Mouse (Mus musculus) kidney, postnatal 10 days (tissue): ENCODE measurements around the gene Gm45623.

Experiments
- DNase-seq: peaks from one replicate; pipeline ENCODE4 v3.0.0; 2021; ENCODE audit warnings: mixed read lengths

The Gm45623 gene

DNA sequence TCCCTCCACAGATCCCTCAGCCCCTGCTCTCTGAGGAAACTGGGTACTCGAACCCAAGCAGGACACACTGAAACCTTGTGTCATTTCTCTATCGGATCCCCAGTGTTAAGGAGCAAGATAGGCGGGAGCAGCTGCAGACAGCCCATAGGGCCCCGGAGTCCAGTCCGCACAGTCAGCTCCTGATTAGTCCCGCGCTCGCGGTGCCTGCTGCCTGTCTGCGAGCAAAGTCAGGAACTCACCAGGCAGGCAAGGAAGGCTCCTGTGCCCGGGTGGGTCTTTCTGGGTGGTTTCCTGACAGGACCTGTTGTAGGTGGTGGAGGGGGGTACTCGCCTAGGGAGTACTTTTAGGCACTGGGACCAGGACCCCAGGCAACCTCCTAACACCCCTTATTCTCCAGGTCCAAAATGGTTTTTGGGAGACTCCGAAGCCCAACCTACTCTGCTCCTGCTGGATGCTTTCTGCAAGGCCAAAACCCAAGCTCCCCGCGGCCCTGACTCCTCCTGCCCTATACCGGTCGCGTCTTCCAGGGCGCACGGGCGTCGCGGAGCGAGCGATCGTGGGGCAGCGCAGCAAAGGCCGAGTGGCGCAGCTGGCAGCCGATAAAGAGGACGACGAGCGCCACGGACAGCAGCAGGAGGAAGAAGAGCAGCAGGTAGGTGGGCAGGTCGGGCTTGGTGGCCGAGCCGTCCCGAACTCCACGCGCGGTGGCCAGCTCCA lies 994 bp downstream of the Gm45623 start:
- DNase-seq, result peak; percentile 48

DNA sequence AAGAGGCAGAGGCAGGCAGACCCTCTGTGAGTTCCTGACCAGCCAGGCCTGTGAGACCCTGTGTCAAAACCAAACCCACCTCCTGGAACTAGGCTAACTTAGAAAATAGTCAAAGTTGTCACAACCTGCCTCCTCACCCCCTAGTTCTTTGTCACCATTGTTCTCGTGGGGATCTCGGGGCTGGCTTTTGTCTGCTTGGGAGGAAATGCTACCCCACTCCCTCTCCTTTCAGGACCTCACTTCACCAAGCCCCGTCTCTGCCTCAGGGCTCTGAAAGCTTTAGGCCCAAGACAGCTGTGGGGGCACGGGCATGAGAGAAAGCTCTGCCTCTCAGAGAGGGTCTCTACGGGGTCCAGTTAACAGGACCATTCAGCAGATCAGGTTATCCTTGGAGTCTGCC lies 1.9 kb downstream of the Gm45623 start:
- DNase-seq, result no peak

DNA sequence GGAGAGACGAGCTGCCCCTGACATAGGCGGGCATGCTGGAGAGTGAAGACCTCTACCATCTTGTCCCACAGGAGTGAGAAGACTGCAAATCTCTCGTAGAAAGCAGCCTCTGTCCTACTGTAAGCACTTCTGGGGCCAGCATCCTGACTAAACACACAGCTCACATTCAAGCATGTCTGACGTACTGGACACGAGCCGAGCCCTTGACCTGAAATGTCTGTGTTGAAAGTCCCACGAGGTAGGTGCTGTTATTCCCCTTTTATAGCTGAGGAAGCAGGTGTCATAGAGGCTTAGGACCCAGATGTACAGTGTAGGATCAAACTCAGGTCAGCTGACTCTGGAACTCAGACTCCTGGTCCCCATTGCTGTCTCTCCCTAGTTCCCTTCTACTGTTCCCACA lies 4.2 kb downstream of the Gm45623 start:
- no peak for DNase-seq

DNA sequence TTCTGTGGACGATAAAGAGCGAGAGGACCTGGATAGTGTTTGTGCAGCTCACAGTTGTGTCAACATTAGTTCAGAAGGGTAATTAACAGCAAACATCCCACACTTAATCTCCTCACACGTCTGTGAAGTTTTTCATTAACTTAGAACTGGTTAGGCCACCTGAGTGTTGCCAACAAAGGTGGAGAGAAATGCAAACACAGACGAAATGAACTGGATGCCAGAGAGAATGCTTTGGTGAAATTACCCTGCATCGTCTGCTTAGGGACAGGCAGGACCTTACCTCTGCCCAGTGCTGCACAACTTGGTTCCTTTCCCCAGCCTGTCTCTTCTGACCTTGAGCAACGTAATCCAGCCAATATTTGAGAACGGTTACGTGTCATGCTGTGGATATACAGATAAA lies 6.1 kb downstream of the Gm45623 start:
- DNase-seq, result no peak

DNA sequence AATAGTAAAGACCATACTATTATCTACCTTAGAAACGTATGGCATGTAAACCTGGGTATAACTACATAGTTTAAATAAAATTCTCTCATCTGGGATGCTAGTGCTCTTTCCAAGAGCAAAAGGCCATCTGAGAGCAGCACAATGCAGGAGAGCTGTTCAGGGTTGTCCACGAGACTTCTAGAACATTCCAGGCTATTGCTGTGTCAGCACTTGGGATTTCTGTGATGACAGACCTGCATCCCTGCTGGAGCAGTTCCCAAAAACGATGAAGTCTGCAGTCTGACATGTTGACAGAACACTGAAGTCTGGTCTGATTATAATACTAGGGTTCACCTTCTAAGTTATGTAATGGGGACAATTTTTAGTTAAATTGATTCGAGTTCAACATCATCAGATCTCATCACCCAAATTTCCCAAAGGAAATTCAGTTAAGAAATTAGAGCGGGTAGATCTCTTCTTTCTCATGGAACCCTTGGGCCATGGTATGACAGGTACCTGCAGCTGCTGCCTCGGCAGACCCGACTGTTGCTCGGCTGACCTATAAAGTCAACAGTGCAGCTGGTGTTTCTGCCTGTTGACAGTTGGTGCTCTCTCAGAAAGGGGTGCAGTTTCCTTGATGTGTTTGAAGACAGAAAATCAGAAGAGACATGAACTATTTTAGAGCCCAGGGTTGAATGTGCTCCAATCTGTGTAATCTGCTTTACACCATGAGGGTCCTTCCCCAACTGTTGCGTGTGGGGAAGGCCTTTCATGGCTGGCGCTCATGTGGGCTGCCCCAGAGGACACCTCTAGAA lies 6.7 kb downstream of the Gm45623 start:
- DNase-seq, result no peak

DNA sequence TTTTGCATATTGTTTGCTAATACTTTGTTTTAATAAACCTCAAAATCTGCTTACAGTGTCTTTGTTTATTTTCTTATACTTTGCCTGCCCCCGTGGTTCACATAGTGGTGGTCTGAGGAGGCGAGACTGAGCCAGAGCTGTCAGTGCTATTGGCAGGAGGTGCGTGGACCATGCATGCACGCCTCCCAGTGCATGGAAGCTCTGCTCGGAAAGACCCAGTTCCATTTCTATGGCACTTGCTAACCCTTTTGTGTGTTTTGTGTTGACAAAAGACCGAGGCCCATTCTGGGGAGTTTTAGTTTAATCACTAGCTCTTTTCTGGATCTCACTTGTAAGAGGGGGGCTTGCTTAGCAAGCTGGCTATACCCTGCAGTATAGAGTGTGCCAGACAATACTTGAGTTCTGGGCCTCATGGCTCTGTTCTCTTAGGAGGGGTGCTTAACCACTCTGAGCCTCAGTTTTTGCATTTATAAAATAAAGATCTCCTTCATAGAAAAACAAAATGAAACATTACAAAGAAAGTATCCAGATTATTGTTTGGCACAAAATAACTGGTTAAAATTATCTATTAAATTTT lies 11.2 kb downstream of the Gm45623 start:
- no peak for DNase-seq

DNA sequence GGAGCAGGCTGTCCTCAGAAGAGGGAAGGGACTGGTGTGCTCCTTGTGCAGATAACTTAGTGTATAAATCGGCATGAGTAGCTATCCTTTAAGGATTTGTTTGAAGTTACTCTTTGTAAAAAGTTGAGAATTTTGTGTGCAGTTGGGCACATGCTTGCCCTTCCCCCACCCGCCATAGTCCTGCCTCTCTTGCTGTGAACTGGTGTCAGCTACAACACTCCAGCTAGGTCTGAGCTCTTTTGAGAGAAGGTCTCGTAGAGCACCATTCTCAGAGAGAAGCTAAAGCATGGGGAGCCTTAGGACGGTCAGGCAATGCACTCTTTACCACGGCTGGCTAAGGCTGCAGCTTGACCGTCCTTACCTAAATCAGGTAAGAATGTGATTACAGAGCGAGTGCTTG lies 11.9 kb downstream of the Gm45623 start:
- no peak for DNase-seq

DNA sequence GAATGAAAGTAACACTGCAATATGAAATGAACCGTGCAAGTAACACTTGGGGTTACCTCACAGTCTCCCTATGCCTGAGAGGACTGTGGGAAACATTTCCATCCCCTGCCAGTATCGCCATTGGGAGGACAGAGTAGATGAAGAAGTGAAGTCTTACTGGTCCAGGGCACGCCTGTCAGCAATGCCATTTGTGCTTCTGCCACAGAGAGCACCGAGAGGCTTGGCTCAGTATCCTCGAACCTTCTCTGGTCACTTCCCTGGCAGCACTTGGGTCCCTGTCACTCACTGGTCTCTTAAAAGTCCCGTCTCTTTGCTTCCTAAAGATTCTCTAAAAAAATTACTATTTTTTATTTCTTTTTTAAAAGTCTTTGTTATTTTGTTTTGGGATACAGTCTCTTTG lies 13.1 kb downstream of the Gm45623 start:
- no peak for DNase-seq

DNA sequence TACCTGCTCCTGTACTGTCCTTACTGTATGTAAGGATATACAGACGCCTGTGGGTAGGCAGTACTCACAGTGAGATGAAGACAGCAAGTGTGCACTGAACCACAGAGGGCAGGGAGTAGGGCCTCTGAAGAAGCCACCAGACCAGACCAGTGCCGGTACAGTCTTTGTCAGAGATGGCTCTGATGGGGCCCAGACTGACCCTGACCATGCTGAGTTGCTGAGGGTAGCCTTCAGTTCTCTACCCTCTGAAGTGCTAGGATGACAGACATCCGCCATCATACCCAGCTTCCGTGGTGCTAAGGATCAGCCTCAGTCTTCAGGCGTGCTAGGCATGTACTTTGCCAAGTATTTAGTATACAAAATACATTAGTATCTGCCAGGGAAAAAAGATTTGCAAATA lies 14.1 kb downstream of the Gm45623 start:
- DNase-seq, result no peak

DNA sequence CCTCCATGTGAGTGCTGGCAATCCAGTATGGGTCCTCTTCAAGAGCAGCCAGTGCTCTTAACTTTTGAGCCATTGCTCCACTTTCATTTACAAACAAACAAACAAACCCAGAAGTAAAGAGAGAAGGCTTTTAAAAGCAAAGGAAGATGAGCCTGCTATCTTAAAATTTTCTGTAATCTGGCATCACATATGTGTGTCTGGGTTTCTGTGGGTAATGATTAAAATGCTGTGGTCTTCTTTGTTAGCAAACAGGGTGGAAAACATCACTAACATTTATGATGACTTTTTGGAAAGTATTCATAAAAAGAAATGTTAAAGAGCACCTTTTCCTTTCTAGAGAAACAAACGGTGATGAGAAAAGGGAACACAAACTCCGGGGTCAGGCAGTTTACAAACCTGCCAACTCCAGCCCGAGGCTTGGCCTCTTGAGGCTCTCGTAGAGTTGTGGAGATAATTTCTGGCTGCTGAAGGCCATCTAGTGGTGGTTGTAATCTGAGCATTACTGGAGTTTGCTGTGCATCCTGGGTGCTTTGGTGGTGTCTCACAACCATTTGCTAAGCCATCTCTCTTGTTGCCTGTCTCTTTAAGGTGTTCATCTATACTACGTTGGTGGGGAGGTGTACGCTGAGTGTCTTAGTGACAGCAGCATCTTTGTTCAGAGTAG lies 18.3 kb downstream of the Gm45623 start:
- DNase-seq, result peak; percentile 47

DNA sequence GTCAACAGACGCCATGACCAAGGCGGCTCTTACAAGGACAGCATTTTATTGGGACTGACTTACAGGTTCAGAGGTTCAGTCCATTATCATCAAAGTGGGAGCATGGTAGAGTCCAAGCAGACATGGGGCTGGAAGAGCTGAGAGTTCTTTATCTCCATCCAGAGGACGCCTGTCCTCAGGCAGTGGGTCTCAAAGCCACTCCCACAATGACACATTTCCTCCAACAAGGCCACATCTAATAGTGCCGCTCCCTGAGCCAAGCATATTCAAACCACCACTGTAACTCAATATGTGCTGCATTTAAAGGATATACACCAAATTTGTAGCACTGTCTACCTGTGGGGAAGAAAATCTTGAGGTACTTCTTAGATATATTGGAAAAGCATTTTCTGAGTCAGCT lies 19.0 kb downstream of the Gm45623 start:
- DNase-seq, result no peak

DNA sequence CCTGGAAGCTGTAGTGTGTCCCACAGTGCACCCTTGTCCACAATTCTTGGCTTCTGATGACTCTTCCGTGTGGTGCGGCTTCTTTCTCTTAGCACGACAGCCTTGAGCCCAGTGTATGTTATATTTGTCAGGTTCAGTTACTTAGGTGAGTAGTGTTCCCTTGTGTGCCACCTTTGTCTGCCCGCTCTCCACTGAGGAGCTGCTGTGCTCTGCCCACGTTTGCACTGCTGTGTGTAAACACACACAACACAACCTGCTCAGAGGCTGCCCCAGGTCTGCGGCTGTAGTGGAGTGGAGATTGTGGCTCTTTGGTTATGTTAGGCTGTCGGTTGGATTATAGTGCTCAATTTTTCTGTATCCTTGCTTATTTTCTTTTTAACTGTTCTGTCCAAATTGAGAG lies 24.6 kb downstream of the Gm45623 start:
- DNase-seq, result no peak

DNA sequence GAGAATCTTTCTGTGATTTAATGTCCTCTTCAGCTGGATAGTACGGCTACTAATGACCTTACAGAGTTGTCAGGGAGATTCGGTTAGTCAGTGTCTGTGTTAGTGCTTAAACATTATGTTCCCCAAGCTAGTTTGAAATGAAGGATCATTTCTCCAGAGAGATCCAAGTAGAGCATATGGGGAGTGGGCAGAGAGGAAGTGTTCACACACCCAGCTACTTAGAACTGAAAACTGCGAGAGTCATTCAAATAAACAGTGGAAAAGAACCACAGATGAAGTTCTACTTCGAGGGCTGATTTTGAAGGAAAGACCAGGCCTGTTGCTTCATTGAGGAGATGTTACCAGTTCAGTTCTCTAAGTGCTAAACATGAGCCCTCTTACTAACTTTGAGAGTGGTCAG lies 27.1 kb downstream of the Gm45623 start:
- DNase-seq, result no peak

DNA sequence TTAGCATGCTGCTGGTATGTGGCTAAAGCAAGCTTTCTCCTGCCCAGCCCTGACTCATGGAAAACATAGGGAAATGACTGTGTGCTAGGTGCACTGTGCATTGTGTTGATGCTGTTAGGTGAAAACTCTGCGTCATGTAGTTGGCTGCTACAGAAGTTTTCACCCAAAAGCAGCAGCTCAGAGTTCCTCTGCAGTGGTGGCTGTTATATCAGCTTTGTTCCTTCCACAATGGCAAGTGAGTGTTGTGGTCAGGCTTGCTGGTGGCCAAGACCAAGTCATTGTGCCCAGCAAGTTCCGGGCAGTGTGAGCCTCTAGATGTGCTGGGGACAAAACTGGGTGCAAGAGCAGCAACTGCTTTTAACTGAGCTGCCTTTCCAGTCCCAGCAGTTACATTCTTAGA lies 41.4 kb downstream of the Gm45623 start:
- no peak for DNase-seq

DNA sequence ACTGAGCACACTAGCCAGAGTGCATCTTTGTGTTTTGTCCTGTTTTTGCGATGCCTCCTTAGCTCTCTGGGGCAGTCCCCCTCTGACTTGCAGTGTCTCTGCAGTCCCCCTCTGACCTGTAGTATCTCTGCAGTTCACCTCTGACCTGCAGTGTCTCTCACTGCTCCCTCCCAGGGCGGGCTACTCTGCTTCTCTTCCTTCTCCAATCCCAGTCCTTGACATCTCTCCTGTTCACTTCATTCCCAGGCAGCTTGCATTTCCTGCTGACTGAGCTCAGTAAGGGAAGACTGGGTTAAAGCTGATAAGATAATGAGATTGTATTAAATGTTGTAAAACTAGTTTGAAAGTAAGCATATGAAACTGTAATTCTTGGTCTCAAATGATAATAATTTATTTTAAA lies 43.0 kb downstream of the Gm45623 start:
- peak; percentile 44 for DNase-seq

DNA sequence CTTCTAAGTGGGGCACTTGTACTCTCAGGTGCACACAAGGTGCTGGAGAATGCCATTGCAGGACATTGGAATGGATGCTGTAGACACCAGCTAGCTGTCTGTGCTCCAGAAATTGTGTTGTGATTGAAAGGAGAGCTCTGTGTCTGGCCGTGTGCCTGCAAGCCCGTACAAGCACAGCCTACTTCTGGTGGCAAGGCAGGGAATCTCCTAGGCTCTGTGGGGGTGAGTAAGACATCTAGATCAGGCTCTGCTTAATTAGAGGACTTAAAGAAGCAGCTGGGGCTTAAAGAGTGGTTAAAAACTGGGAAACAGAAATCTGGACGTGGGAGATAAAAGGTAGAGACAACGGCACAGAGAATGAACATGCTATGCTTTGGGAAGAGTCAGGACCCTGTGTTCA lies 46.0 kb downstream of the Gm45623 start:
- DNase-seq, result no peak

DNA sequence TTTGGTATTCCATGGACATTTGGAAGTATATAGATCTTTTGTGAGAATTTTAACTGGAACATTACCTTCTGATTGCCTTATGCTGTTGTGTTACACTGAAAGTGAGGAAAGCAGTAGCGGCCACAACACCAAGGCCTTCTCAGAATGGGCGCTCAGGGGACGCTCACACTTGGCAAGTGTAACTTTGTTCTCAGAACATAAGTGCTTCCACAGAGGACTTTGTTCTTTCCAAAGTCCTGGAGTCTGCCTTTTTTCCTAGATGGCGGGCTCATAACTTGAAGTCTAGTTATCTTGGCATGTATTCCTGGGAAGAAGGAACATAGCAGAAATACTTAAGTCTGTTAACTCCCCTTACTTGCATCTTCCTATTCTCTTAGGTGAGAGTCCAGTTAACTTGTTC lies 46.5 kb downstream of the Gm45623 start:
- no peak for DNase-seq

DNA sequence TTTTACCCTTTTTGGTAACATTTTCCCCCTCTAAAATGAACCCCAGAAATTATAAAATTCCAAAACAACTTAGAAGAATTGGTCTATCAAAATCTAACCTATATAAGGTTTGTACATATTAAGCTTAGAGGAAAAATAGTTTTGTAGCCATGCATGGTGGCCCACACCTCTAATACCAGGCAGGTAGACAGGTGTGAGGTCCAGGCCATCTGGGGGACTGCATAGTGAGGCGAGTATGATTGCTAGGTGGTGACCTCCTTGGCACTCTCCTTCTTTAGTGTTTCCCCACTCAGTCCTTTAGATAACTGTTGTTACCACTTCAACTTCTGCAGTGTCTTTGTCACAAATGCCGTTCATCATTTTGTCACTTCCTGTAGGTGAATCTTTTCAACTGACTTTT lies 49.0 kb downstream of the Gm45623 start:
- no peak for DNase-seq

DNA sequence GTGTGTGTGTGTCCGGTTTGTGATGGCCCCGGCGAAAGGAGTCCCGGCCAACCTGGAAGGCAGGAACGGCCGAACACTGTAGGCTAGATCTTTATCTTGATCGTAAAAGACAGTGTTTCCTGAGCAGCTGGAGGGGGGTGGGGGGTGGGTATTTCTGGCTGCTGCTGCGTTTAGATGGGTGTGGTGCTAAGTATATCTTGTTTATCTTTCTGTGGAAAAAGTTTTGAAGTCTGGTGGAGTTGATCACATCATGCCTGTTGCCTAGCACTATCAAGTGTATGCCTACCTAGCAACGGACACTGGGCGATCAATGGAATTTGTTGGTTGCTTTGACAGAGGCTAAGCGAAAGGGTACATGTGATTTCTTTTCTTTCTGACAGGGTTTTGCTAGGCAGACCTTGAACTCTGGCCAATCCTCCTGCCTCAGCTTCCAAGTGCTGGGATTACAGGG lies 49.7 kb downstream of the Gm45623 start:
- no peak for DNase-seq

DNA sequence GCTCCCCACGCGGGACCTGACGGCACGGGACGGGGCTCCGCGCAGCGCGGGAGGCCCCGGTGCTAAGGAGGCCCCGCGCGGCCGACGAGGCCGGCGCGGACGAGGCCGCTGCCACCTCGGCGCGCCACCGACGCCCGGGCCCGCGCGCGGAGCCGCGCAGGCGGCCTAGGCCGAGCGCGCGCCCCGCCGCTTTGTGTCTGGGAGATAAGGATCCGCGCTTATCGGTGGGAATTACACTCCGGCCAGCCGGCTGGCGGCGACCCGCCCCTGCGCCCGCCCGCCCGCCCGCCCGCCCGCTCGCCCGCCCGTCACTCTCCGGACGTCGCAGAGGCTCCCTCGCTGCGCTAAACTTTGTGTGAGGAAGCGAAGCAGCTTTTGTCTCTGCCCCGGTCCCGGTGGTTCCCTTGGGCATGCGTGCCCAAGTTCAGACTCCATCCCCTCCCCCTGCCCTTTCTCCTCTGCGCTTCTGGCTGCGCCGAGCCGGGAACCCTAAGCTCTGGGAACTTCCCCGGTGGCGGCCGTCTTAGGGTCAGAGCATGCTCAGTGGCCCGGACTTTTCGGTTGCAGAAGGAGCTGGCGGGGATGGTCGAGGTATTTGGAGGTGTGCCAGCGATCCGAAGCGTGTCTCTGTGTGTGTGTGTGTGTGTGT lies 50.3 kb downstream of the Gm45623 start:
- DNase-seq, result peak; percentile 88

DNA sequence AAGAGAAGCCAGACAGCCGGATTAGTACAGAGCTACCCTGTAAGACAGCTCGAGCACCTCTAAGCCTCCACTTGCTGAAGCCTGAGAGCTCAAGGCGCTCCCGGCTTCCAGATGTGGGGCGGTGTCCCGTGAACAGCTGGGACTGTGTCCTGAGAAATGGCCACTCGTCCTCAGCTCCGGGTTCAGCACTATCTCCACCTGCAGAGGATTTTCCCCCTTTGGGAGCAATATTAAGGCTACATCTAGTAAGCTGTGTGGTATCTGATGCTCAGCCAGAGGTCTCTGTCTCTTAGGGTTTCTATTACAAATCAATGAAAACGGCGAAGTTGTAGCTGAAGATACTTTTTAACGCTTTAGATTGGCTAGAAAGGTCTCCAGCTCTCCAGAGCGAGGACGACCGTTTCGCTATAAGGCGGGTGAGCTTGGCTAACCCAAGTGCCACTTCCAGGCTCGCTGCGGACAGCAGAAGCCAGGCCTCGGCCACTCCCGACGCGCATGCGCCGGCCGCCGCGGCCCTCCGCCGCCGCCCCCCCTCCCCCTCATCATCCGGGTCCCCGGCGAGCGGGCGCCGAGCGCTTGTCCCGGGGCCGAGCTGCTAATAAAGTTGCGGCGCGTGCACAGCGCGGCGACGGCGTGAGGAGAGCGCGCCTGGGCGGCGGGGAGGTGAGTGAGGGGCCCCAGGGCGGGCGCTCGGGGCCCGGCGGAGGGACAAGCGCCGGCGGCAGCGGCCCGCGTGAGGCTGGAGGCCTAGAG lies 51.0 kb downstream of the Gm45623 start, which contains the start of gene Smad5:
Gene Smad5, plus strand, starts transcription at position 542 of the 753 bp plus-strand sequence.
- peak; percentile 95 for DNase-seq
